Mouse (Mus musculus) liver, adult (tissue): ENCODE results near the gene Vegfa.

Experiments
- GATA4 ChIP-seq: IDR thresholded peaks from 2 replicates; pipeline ENCODE4 v1.6.1; 2014; ENCODE audit warnings: mild to moderate bottlenecking, low read length; ENCODE audit not compliant: insufficient replicate concordance

Gene Vegfa

GRCm38 (mm10) chr17:46034110-46034509 is 1.9 kb upstream of the Vegfa start:
- TF ChIP-seq GATA4, result no peak

- TF ChIP-seq GATA4, result no peak
These were observed 1.4 kb upstream of the Vegfa start for GRCm38 (mm10) chr17:46033607-46034006.

DNA sequence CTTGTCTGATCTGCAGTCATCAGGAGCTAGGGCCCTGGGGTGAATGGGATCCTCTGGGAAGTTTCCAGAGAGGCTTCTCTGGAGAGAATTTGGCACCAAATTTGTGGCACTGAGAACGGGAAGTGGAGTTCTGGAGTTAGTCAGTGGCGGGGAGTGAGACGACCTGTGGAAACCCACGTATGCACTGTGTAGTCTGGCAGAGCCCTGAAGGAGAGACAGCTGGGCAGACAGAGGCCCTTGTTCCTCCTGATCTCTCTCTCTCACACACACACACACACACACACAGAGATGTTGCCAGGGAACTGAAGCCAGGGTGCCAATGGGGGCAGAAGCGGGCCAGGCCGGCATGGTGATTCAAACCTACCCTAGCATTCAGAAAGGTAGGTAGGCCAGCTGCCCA is 953 bp upstream of the Vegfa start:
- no peak for TF ChIP-seq GATA4

- no peak for TF ChIP-seq GATA4
These were observed 453 bp downstream of the Vegfa start for GRCm38 (mm10) chr17:46031621-46032211.

DNA sequence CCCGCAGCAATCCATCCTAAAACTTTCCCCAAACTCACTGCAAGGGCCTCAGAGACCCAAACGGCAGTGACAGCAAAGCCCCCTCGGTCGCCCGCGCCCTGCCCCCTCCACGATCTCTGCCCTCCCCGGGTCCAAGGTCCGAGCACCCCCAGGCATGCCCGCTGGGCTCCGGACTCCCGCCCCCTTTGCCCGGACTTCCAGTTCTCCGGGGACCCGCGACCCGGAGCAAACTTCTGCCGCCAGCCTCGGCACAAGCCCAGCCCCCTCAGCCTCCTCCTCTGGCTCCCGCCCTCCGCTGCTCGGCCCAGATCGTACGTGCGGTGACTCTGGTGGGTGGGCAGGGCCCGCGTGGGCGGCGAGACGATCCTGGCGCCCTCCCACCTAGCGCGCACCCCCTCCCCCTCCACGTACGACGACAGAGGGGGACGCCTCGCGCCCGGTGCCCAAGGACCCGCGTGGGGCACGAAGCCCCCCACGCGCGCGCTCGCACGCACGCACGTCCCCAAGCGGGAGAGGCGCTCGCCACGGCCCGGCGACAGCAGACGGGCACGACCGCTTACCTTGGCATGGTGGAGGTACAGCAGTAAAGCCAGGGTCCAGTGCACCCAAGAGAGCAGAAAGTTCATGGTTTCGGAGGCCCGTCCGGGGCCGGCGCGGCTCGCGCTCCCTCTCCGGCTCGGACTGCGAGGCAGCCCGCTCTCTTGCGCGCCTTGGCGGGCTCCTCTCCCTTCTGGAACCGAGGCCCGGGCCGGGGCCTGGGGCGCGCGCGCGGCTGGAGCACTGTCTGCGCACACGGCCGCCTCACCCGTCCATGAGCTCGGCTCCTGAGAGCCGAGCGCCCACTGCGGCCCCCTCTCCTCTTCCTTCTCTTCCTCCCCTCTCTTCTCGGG is 1.2 kb downstream of the Vegfa start:
- TF ChIP-seq GATA4, result no peak

DNA sequence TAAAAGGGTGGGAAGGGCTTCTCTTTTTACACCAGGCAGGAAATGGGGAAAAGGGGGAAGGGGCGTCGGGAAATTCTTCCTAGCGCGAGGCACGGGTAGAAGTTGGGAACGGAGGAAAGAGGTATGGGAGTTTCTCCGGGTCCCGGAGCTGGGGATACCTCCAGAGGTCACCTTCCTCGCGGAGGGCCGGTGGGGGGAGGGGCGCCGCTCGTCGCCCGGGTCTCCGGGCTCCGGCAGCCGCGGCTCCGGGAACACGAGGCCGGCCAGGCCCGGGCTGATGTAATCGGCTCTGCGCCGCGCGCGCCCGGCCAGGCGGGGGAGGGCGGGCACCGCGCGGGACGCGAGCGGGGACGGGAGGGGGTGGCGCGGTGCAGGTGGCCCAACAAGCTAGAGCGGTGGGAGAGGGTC is 1.8 kb downstream of the Vegfa start:
- no peak for TF ChIP-seq GATA4

DNA sequence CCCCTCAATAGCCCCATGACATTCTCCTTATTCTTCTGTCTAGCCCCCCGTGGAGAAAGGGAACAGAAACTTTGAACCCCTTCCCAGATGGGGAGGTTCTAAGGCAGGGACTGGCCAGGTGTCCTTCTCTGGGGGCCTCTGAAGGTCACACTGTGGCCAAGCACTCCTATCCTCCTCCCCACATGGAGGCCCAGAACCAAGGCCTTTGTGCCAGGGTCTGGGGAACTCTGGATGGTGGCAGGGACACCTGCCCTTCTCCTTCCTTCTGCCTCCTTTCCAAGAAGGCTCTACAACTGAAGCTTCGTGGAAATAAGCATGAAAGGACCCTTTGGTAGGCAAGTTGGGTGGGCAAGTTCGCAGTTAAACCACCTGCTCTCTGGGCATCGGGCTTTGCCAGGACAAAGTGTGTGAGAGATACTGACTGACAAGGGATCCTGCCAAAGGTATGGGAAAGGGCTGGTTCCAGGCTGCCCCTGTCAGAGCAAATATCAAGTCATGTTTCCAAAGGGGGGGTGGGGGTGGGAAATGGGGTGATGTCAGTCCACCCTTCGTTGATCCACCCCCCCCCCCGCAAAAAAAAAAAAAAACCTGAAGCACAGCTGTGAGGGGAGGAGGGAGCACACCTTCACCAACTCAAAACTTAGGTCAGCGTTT is 2.5 kb downstream of the Vegfa start:
- no peak for TF ChIP-seq GATA4

DNA sequence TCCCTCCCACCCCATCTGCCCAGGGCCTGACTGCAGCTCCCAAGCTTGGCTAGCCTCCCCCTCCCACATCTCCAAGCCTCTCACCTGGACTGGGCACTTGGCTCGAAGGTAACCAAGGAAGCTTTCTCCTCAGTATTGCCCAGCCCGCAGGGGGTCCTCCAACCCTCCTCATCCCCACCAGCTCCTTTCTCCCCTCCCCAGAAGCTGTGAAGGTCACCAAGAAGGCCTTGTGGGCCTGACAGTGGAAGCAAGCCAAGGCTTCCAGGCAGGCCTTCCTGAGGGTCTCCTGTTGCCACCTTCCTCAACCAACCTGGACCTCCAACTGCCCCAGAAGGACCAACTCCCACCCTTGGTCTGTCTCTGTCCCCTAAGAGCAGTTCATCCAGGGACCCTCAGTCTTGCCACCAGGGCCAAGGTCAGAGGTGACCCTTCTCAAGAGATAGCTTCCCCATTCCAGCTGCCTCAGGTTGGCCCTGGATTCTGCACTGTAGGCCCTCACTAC is 3.1 kb downstream of the Vegfa start:
- TF ChIP-seq GATA4, result no peak

DNA sequence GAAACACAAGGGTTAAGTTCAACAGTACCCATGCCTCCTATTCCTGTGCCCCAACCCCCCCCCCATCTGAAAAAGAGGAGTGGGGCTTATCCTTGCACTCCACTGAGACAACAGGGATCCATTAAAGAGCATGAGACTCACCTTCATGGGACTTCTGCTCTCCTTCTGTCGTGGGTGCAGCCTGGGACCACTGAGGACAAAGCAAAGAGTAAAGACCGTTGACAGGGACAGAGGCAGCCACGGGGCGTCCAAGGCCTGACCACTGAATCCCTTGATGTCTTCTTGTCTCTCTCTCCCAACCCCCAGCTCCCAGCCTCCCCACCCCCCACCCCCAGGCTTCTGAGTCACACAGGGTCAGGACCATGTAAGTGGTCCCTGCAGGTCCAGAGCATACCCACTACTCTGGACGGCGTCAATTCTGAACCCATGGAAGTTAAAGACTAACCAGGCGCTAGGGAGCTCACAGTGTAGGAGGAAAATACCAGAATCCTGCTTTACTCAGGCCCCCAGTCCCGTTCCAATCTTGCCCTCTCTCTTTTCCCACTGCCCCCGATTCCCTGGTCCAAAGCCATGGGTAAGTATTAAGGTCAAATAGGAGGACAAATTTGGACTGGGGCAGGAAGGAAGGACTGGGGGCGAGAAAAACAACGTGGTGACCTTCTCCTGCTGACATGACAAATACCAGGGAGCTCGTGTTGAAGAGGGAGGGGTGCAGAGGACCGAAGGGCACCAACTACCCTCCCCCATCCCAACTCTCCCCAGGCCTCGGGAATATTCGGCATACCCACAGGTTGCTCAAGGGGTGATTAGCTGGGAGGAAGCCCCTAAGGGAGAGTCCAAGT is 3.7 kb downstream of the Vegfa start:
- TF ChIP-seq GATA4, result no peak

- no peak for TF ChIP-seq GATA4
These were observed 4.9 kb downstream of the Vegfa start for GRCm38 (mm10) chr17:46027066-46027917.

- TF ChIP-seq GATA4, result no peak
These were observed 6.1 kb downstream of the Vegfa start for GRCm38 (mm10) chr17:46025927-46026668.

DNA sequence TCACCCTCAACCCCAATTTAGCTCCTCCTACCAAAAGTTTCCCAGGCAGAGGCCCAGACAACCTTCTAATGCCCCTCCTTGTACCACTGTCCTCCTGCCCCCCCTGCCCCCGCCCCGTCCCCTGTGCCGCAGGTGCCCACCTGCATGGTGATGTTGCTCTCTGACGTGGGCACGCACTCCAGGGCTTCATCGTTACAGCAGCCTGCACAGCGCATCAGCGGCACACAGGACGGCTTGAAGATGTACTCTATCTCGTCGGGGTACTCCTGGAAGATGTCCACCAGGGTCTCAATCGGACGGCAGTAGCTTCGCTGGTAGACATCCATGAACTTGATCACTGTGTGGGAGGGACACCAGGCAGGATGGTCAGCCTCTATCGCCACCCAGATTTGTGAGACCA is 7.0 kb downstream of the Vegfa start:
- no peak for TF ChIP-seq GATA4

- TF ChIP-seq GATA4, result no peak
These were observed 8.0 kb downstream of the Vegfa start for GRCm38 (mm10) chr17:46024192-46024591.

DNA sequence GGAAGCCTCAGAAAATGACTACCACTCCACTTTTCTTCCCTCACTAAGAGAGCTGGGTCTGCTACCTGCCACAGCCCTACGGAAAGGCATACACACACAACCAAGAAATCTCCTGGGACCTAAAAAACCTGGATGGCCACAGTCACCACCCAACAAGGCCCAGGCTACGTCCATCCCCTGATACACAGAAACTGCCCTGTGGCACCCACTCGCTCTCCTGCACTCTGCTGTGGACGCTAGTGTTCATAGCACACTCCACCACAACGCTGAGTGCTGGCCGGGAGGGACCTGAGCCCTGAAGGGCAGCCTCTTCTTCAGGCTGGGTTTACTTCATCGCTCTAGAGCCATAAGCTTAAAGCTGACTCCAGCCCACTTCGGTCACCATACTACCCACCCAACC is 8.6 kb downstream of the Vegfa start:
- TF ChIP-seq GATA4, result no peak

GRCm38 (mm10) chr17:46022934-46023333 is 9.2 kb downstream of the Vegfa start:
- no peak for TF ChIP-seq GATA4
